Mouse (Mus musculus) forebrain, embryonic 13.5 days (tissue): ENCODE results near the gene Card10. TPM values are rescaled to one million over a fixed set of nuclear protein-coding genes. Genes with fewer than 3 reads are reported as not detected.

Experiments used
- ATAC-seq: fragments of 200-750 bp; cut with Nextera tagmentation; 2 replicates; pipeline ENCODE4 v1.8.0; 2017
- H3K27ac ChIP-seq: fragments of 300-500 bp; sonication (generic); 2 replicates; pipeline ENCODE4 v1.5.1; 2015; ENCODE audit warnings: inconsistent platforms, mild to moderate bottlenecking, moderate library complexity
- H3K27me3 ChIP-seq: fragments of 300-500 bp; sonication (generic); 2 replicates; pipeline ENCODE4 v1.6.1; 2015; ENCODE audit warnings: mild to moderate bottlenecking, inconsistent platforms
- H3K36me3 ChIP-seq: fragments of 300-500 bp; sonication (generic); 2 replicates; pipeline ENCODE4 v1.6.1; 2015; ENCODE audit warnings: mild to moderate bottlenecking, inconsistent platforms; ENCODE audit not compliant: poor library complexity, severe bottlenecking
- H3K4me1 ChIP-seq: fragments of 300-500 bp; sonication (generic); 2 replicates; pipeline ENCODE4 v1.6.1; 2015; ENCODE audit warnings: inconsistent platforms
- H3K4me2 ChIP-seq: fragments of 300-500 bp; sonication (generic); 2 replicates; pipeline ENCODE4 v1.6.1; 2015; ENCODE audit warnings: inconsistent platforms, mild to moderate bottlenecking, moderate library complexity
- H3K4me3 ChIP-seq: fragments of 300-500 bp; sonication (generic); 2 replicates; pipeline ENCODE4 v1.5.1; 2015; ENCODE audit warnings: mild to moderate bottlenecking, inconsistent platforms
- H3K9ac ChIP-seq: fragments of 300-500 bp; sonication (generic); 2 replicates; pipeline ENCODE4 v1.6.1; 2015; ENCODE audit warnings: mild to moderate bottlenecking, inconsistent platforms
- H3K9me3 ChIP-seq: fragments of 300-500 bp; sonication (generic); replicated peaks from 2 replicates; pipeline ENCODE4 v1.6.1; 2016; ENCODE audit warnings: inconsistent platforms
- WGBS: fragments of 180-500 bp; shearing (Covaris S2); methylation state at CpG from one replicate; pipeline ENCODE4 v1.1.7; 2015; 5-methylcytosine and 5-hydroxymethylcytosine counted together
- polyA plus RNA-seq: library from polyadenylated mRNA; unstranded; fragments of >200 nt; fragmentation: Nextera tagmentation; extraction: Ambion mirVana; gene quantifications from 2 replicates; pipeline ENCODE4 v1.2.1, GENCODE M21; 2015

Gene Card10
- polyA plus RNA-seq, 1 experiment from 2014 or later: 0.93 TPM

DNA sequence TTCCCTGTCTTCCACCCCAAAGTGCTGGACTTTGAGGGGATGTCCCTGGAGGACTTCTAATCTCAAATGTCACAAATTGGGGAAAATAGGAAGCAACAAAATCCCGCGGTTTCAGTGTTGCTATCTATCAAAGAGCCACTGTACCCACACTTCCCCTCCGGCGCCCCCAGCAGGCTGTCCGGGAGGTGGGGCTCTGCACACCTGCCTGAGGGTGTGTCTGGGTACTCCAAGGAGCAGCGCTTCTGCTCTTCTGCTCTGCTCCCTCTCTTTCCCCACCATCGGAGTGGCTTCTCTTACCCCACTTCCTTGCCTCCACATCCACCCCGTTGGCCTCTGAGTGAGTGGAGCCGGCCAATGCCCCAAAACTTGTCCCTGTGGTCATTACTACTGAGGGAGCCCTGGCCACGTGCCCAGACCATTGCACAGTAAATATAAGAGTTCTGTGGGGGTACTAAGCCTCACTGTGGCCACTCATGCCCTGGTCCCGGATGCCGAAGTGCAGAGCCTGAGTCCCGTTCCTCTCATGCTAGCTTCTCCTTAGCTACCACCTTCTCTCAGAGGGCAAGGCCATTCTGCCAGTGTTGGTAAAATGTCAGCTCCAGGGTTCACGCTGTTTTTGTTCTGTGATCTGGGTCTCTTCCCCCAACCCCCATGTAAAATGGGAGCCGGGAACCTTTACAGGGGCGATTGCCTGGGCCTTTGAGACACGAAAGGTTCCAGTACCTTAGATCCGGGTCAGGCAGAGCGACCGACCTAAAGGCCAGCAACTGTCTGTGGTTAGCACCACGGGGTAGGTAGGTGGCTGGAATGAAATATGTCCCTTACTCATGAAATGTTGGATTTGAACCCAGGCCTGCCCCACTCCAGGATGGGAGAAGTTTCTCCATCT is 41.0 kb upstream of the Card10 start:
- Histone ChIP-seq H3K27me3 (peaks cover 64% of the 10 kb centered on the region), H3K36me3 (no peaks in the 10 kb centered on the region), H3K4me1 (peaks cover 43% of the 10 kb centered on the region), H3K9me3 (no peaks in the 10 kb centered on the region), H3K4me2 (peak overlapping the region; percentile 84), H3K27ac (no peak overlapping the region), H3K4me3 (peak overlapping the region; percentile 44; the same call in 1 of the 2 replicates), H3K9ac (no peak overlapping the region)
- no peak for ATAC-seq
- WGBS: 45% methylated on average over 21 of the region's 21 CpGs

DNA sequence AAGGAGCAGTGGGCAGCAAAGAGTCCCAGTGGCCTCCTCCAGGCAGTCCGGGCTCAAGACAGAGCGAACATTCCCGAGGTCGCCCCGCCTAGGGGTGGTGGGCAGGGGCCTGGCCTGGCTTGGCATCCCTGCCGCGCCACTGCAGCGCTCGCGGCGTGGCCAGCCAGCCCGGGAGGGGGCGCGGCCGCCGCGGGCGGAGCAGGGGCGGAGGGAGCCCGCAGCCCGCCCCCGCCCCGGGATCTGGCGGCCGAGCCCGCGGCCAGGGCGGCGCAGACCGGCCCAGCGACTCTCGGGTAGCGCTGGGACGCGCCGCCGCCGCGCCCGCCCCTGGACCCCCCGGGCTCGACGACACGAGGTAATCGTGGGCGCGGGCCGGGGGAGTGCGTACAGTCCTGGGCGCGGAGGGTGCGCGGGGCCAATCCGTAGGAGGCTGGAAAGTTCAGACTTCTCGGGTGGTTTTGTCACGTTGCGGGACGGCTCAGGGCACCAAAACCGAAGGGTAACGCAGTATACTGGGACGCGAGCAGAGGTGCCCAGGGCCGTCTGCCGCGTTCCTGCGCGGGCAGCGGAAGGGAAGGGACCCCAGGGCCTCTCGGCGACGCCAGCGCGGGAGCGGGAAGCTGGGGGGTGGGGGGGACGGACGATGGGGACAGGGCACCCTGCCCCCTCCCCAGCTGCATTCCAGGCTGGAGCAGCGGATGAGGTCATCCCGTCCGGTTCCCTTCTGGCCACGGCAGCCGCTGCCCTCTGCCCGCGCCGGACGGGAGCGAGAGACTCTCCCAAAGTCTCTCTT is 39.7 kb upstream of the Card10 start, which contains the start of gene Cdc42ep1:
Gene Cdc42ep1, plus strand, starts transcription at position 254 of the 793 bp plus-strand sequence.
- Histone ChIP-seq H3K36me3 (no peaks in the 10 kb centered on the region), H3K9ac (peak within 1 kb of the TSS; percentile 70), H3K4me3 (peak within 1 kb of the TSS; percentile 44), H3K4me1 (peaks cover 43% of the 10 kb centered on the region), H3K4me2 (peak within 1 kb of the TSS; percentile 84), H3K27me3 (peaks cover 60% of the 10 kb centered on the region), H3K27ac (no peak within 1 kb of the TSS), H3K9me3 (no peaks in the 10 kb centered on the region)
- WGBS: under 1% methylated on average over 58 of the region's 86 CpGs
- peak; percentile 56 for ATAC-seq

DNA sequence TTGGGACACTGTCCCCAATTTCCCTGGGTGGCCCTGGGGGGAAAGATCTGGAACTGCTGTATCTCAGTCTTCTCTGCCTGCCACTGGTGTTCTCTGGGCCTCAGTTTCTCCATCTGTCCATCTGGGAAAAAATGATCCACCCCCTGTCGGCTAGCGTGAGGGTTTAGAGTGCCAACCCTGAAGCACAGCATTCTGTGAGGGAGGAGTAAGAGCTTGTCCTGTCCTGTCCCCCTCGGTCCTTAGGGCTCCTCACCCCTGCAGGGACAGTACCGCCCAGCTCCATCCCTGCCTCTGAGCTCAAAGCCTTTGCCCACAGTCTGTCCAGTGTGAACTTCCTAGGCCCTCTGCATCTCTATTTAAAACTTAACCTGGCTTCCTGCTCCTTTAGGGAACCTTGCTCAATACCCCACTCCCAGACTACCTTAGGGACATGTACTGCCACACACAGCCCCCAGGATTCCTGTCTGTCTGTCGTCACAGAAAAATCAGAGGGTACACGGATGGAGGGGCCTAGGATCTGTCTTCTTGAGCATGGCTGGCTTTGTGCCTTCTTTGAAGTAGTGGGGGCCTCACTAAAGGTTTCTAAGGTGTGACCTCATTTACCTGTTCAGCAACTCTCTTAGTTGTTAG is 38.4 kb upstream of the Card10 start:
- no peak overlapping the region for H3K4me2 ChIP-seq
- peaks cover 43% of the 10 kb centered on the region for H3K4me1 ChIP-seq
- ATAC-seq: no peak
- no peaks in the 10 kb centered on the region for H3K36me3 ChIP-seq
- 0 out of 2 replicates have a peak overlapping the region, but pooled peaks have one; percentile 16 for H3K9ac ChIP-seq
- WGBS: 56% methylated on average over 6 of the region's 6 CpGs
- no peaks in the 10 kb centered on the region for H3K9me3 ChIP-seq
- peaks cover 57% of the 10 kb centered on the region for H3K27me3 ChIP-seq
- no peak overlapping the region for H3K27ac ChIP-seq
- H3K4me3 ChIP-seq: no peak overlapping the region

DNA sequence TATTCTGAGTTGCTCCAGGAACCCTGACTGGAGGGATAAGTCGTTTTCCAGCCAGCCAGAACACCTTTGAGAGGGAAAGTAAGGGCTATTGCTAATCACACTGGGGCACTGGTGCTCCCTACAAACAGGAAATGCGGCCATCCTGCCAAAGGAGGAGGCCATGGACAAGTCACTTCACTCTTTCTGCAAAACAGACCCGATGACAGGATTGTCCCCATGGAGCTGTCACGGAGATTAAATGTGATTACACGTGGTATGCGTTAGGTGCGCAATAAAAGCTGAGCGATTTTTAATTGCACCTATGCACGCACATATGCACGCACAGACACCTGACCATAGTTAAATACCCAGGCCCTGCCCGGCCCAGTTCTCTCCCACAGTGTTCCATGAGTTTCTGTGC is 37.9 kb upstream of the Card10 start:
- H3K27ac ChIP-seq: no peak overlapping the region
- ATAC-seq: no peak
- peaks cover 55% of the 10 kb centered on the region for H3K27me3 ChIP-seq
- H3K4me1 ChIP-seq: peaks cover 43% of the 10 kb centered on the region
- 0 out of 2 replicates have a peak overlapping the region, but pooled peaks have one; percentile 16 for H3K9ac ChIP-seq
- H3K9me3 ChIP-seq: no peaks in the 10 kb centered on the region
- H3K36me3 ChIP-seq: no peaks in the 10 kb centered on the region
- H3K4me2 ChIP-seq: no peak overlapping the region
- no peak overlapping the region for H3K4me3 ChIP-seq
- 58% methylated on average over 11 of the region's 11 CpGs for WGBS

DNA sequence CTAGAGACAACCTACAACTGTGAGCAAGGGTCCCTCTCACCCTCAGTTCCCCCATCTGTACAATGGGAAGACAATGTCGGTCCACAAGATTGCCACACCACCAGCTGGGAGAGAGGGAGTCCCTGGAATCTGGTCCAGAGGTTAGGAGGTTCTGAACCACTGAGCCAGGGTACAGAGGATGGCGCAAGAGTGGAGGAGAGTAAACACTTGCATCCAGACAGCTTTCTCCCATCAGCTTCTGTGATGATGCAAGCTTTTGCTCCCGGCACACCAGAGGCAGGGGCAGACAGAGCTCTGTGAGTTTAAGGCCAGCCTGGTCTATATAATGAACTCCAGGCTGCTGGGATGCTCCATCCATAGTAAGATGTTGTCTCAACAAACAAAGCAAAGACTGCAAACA is 37.4 kb upstream of the Card10 start:
- ATAC-seq: no peak
- H3K4me1 ChIP-seq: peaks cover 45% of the 10 kb centered on the region
- no peak overlapping the region for H3K9ac ChIP-seq
- no peak overlapping the region for H3K4me3 ChIP-seq
- H3K4me2 ChIP-seq: no peak overlapping the region
- no peaks in the 10 kb centered on the region for H3K9me3 ChIP-seq
- 50% methylated on average over 3 of the region's 3 CpGs for WGBS
- no peak overlapping the region; the same call in 1 of the 2 replicates for H3K27ac ChIP-seq
- no peaks in the 10 kb centered on the region for H3K36me3 ChIP-seq
- peaks cover 50% of the 10 kb centered on the region for H3K27me3 ChIP-seq

DNA sequence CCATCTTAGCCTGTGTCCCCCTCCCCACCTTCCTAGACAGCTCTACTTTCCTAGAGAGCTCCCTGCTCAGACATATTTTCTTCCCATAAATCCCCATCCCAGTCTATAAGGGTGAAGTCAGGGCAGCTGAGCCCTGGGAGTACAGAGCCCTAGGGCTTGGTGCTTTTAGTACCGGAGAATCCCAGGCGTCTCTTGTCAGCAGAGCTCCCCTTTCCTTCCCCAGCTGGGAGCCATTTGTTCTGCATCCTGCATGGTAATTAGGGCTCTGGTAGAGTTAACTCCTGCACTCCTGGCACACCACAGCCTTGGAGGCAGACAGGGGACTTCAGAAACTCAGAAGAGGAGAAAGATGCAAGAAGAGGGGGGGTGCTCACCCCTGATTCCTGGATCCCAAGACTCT is 36.9 kb upstream of the Card10 start:
- Histone ChIP-seq H3K27me3 (peaks cover 47% of the 10 kb centered on the region), H3K27ac (peak overlapping the region; percentile 76), H3K9ac (peak overlapping the region; percentile 40), H3K36me3 (no peaks in the 10 kb centered on the region), H3K4me1 (peaks cover 42% of the 10 kb centered on the region), H3K4me2 (peak overlapping the region; percentile 14; the same call in 1 of the 2 replicates), H3K9me3 (no peaks in the 10 kb centered on the region), H3K4me3 (no peak overlapping the region)
- ATAC-seq: peak; percentile 57
- WGBS: 0% methylated on average over 2 of the region's 2 CpGs

DNA sequence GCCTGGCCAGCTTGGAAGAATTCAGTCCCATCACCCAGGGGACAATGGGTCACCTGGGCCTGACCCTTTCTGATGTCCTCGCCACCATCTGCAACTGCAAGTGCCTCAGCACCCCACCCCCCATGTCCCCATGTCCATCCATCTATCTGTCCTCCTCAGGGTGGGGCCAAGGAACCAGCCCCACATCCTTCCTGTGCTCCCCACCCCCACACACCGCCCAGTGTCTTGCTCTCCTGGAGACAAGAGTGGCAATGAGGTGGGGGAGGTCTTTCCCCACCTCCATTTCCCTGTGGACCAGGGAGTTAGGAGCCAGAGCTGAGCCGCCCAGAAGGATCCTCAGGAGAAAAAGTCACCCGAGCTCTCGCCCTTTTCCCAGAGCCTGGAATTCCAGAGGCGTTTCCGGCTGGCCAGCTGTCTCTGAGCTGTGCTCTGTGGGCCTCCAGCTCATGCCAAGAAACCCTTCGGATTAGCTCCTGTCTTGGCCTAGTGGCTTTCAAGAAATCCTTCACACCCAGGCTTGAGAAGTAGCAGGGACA is 33.3 kb upstream of the Card10 start:
- no peak for ATAC-seq
- no peak overlapping the region for H3K4me3 ChIP-seq
- peaks cover 12% of the 10 kb centered on the region for H3K27me3 ChIP-seq
- H3K4me2 ChIP-seq: no peak overlapping the region
- H3K36me3 ChIP-seq: no peaks in the 10 kb centered on the region
- 0 out of 2 replicates have a peak overlapping the region, but pooled peaks have one; percentile 2 for H3K9ac ChIP-seq
- H3K27ac ChIP-seq: no peak overlapping the region; the same call in none of the 2 replicates
- H3K9me3 ChIP-seq: no peaks in the 10 kb centered on the region
- WGBS: 61% methylated on average over 8 of the region's 8 CpGs
- peaks cover 38% of the 10 kb centered on the region for H3K4me1 ChIP-seq

DNA sequence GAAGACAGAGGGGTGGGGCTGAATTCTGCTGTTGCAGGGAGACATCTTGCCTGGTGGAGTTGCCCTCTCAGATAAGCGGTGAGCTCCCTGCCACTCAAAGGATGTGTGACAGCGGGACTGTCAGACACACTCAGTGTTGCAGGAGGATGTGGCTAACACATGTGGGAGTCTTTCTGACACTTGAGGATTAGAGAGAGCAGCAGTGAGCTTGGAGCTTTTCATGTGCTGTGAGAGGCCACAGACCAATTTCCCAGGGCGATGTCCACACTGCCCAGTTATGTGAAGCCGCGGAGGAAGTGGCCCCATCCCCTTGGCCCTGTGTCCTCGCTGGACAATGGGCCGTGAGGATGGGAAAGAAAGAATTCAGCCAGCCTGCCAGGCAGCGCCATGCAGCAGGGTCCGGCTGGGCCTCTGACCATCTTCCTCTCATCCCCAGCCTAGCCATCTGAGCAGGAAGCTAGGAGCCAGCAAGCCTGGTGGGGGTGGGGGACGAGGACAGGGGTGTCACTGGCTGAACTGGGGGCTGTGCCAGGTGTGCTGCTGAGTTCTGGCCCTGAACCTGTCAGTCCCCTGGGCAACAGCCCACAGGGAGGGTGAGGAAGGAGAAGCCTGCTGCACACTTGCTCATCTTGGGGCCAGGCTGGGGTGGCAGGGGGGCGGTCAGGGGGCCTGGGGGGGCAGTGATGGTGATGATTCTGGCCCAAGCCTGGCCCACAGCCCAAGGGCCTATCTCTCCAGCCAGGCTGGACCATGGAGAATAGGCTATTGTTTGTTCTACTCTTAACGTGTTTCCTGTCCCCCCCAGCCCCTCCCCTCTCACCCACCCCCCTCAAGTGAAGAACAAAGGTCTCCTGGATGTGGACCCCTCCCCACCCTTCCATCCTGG is 32.6 kb upstream of the Card10 start:
- WGBS: 19% methylated on average over 12 of the region's 12 CpGs

DNA sequence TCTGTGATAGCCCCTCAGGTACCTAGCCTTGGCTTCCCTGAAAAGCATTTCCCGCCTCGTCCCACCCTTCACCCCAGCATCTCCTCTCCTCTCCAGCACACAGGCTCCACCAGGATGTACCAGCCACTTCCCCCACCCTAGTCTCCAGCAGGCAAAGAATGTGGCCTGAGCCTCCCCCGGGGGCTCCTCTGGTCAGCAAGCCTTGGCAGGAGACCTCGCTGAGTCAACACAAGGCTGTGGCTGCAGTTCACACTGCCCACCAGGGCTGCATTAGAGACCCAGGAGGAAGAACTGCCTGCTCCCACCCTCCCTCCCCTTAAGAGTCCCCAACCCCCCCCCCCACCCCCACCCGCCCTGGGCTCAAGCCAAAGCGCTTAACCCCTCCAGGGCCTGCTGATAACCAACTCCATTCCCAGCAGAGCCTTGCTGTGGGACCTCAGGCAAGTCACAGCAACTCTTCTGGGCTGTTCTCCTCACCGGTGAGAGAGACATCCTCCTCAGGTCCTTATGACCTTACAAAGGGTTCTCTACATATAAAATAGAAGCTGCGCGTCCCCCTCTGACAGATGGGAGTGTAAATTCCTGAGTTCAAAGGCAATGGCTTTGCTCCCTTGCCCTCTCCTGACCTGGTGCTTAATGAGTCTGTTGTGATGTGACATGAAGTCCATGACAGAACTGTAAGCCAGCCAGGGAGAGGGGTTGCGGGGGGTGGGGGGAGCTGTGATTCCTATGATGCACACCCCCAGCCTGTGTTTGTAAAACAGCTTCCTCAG is 31.6 kb upstream of the Card10 start:
- no peak overlapping the region for H3K4me3 ChIP-seq
- no peak overlapping the region for H3K9ac ChIP-seq
- H3K4me1 ChIP-seq: peaks cover 24% of the 10 kb centered on the region
- H3K36me3 ChIP-seq: no peaks in the 10 kb centered on the region
- H3K9me3 ChIP-seq: no peaks in the 10 kb centered on the region
- H3K27me3 ChIP-seq: no peaks in the 10 kb centered on the region
- no peak for ATAC-seq
- H3K4me2 ChIP-seq: no peak overlapping the region
- WGBS: 64% methylated on average over 10 of the region's 10 CpGs
- H3K27ac ChIP-seq: no peak overlapping the region

More for the DNA sequence above, 32.6 kb upstream of the Card10 start:
- H3K9me3 ChIP-seq: no peaks in the 10 kb centered on the region
- no peak overlapping the region for H3K4me2 ChIP-seq
- H3K4me3 ChIP-seq: no peak overlapping the region
- peaks cover 34% of the 10 kb centered on the region for H3K4me1 ChIP-seq
- H3K36me3 ChIP-seq: no peaks in the 10 kb centered on the region
- peak overlapping the region; percentile 35 for H3K27ac ChIP-seq
- ATAC-seq: no peak
- H3K27me3 ChIP-seq: peaks cover 5% of the 10 kb centered on the region; the same call in 1 of the 2 replicates
- peak overlapping the region; percentile 30; the same call in 1 of the 2 replicates for H3K9ac ChIP-seq

DNA sequence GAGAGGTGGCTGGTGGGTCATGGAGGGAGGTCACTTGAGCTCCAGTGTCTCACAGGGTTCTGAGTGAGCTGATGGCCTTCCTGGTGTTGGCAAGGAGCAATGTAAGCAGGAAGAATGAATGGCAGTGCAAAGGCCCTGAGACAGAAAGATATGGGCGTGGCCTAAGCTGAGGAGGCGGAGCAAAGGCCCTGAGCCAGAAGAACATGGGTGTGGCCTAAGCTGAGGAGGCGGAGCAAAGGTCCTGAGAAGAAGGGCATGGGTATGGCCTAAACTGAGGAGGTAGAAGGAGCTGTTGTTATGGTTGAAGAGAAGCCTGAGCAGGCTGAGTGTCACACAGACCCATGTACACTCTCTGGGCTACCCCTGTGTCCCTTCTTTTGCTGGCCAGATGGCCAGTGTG is 30.7 kb upstream of the Card10 start:
- Histone ChIP-seq H3K4me2 (no peak overlapping the region), H3K27ac (no peak overlapping the region), H3K27me3 (peaks cover 3% of the 10 kb centered on the region), H3K9me3 (no peaks in the 10 kb centered on the region), H3K36me3 (no peaks in the 10 kb centered on the region), H3K4me1 (peaks cover 20% of the 10 kb centered on the region), H3K4me3 (no peak overlapping the region), H3K9ac (no peak overlapping the region)
- 0 out of 2 replicates have a peak, but pooled peaks have one; percentile 28 for ATAC-seq
- 96% methylated on average over 3 of the region's 3 CpGs for WGBS
